Mouse (Mus musculus) erythroblast, embryonic 14.5 days (primary cell): ENCODE measurements around the gene Rgs9.

ENCODE experiments used
- GATA1 ChIP-seq: IDR thresholded peaks from 2 replicates; pipeline ENCODE4 v1.6.1; 2012; ENCODE audit warnings: low read length, inconsistent platforms, mixed read lengths
- TAL1 ChIP-seq: IDR thresholded peaks from 3 replicates; pipeline ENCODE4 v1.6.1; 2012; ENCODE audit warnings: low read length, inconsistent platforms, mixed read lengths

DNA sequence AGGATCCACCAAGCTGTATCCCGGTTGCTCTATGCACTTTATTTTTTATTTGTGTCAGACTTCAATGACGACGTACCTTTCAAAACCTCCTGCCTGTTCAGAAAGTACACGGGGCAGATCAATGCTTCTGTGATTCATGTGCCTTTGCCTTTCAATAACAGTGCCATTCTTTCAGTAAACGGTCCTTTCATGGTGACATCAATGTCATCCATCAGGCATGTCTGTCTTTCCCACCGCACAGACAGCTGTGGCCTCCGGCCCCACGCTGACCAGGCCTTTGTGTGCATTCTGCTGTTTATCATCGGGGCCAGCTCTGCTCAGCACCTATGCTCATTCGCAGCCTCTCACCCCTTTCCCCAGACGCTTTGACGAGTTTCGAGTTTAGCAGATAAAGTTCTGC is 91.2 kb downstream of the Rgs9 start:
- TF ChIP-seq TAL1 = no peak
- TF ChIP-seq GATA1 = no peak
